Mouse (Mus musculus) embryonic facial prominence, embryonic 14.5 days (tissue): Measurements from ENCODE around the gene Mrtfa. TPM values are rescaled to one million over a fixed set of nuclear protein-coding genes. Genes with fewer than 3 reads are reported as not detected.

ENCODE experiments used
- ATAC-seq: fragments of 200-750 bp; cut with Nextera tagmentation; 2 replicates; pipeline ENCODE4 v1.8.0; 2017; ENCODE audit warnings: low read depth, moderate number of reproducible peaks, moderate TSS enrichment
- DNase-seq: peaks from one replicate; pipeline ENCODE4 v3.0.0-alpha.2; 2015; ENCODE audit warnings: low spot score
- H3K27ac ChIP-seq: fragments of 300-500 bp; sonication (generic); replicated peaks from 2 replicates; pipeline ENCODE4 v1.5.1; 2014; ENCODE audit warnings: low read depth, mild to moderate bottlenecking, low read length, moderate library complexity
- H3K27me3 ChIP-seq: fragments of 300-500 bp; sonication (generic); replicated peaks from 2 replicates; pipeline ENCODE4 v1.6.1; 2014; ENCODE audit warnings: low read length; ENCODE audit not compliant: control insufficient read depth, insufficient read depth
- H3K36me3 ChIP-seq: fragments of 300-500 bp; sonication (generic); 2 replicates; pipeline ENCODE4 v1.6.1; 2014; ENCODE audit warnings: low read length, mixed read lengths; ENCODE audit not compliant: control insufficient read depth, insufficient read depth
- H3K4me1 ChIP-seq: fragments of 300-500 bp; sonication (generic); 2 replicates; pipeline ENCODE4 v1.6.1; 2014; ENCODE audit warnings: antibody characterized with exemption, low read length; ENCODE audit not compliant: control insufficient read depth, insufficient read depth
- H3K4me2 ChIP-seq: fragments of 300-500 bp; sonication (generic); 2 replicates; pipeline ENCODE4 v1.6.1; 2014; ENCODE audit warnings: low read depth, mild to moderate bottlenecking, low read length, moderate library complexity, mixed read lengths
- H3K4me3 ChIP-seq: fragments of 300-500 bp; sonication (generic); 2 replicates; pipeline ENCODE4 v1.5.1; 2014; ENCODE audit warnings: low read depth, mild to moderate bottlenecking, low read length
- H3K9ac ChIP-seq: fragments of 300-500 bp; sonication (generic); 2 replicates; pipeline ENCODE4 v1.6.1; 2014; ENCODE audit warnings: low read depth, mild to moderate bottlenecking, low read length, moderate library complexity, mixed read lengths
- H3K9me3 ChIP-seq: fragments of 300-500 bp; sonication (generic); 2 replicates; pipeline ENCODE4 v1.6.1; 2016; ENCODE audit warnings: low read length; ENCODE audit not compliant: control insufficient read depth
- WGBS: fragments of 180-500 bp; shearing (Covaris S2); extraction: QIAGEN DNeasy Blood & Tissue Kit; methylation state at CpG from one replicate; pipeline ENCODE4 v1.1.7; 2014; 5-methylcytosine and 5-hydroxymethylcytosine counted together
- polyA plus RNA-seq: library from polyadenylated mRNA; unstranded; fragments of >200 nt; fragmentation: Nextera tagmentation; extraction: Ambion mirVana; gene quantifications from 2 replicates; pipeline ENCODE4 v1.2.1, GENCODE M21; 2014

Mrtfa gene
- polyA plus RNA-seq, 1 experiment from 2014 or later, result 28.6 TPM

GRCm38 (mm10) chr15:81159212-81159611 lies 31.3 kb downstream of the Mrtfa start:
- ATAC-seq (no peak), DNase-seq (no peak)
- peaks cover 11% of the 10 kb centered on the region; the same call in 1 of the 2 replicates for H3K4me1 ChIP-seq
- H3K36me3 ChIP-seq, result no peaks in the 10 kb centered on the region
- H3K9ac ChIP-seq, result no peak overlapping the region
- H3K27me3 ChIP-seq, result no peaks in the 10 kb centered on the region
- WGBS, result 72% methylated on average over 7 of the region's 7 CpGs
- H3K4me3 ChIP-seq, result no peak overlapping the region
- no peaks in the 10 kb centered on the region for H3K9me3 ChIP-seq
- no peak overlapping the region for H3K4me2 ChIP-seq
- no peak overlapping the region for H3K27ac ChIP-seq

GRCm38 (mm10) chr15:81158517-81159120 lies 31.9 kb downstream of the Mrtfa start:
- H3K27ac ChIP-seq, result no peak overlapping the region
- DNase-seq, result no peak
- no peak for ATAC-seq
- H3K27me3 ChIP-seq, result no peaks in the 10 kb centered on the region
- no peak overlapping the region for H3K4me3 ChIP-seq
- H3K4me1 ChIP-seq, result peaks cover 11% of the 10 kb centered on the region; the same call in 1 of the 2 replicates
- H3K9me3 ChIP-seq, result no peaks in the 10 kb centered on the region
- no peak overlapping the region for H3K9ac ChIP-seq
- H3K4me2 ChIP-seq, result no peak overlapping the region
- H3K36me3 ChIP-seq, result no peaks in the 10 kb centered on the region
- WGBS, result 74% methylated on average over 7 of the region's 7 CpGs

- no peak overlapping the region for H3K9ac ChIP-seq
- DNase-seq, result no peak
Observed at GRCm38 (mm10) chr15:81156453-81156852, 34.1 kb downstream of the Mrtfa start.

GRCm38 (mm10) chr15:81155845-81156244 lies 34.7 kb downstream of the Mrtfa start:
- H3K9me3 ChIP-seq, result no peaks in the 10 kb centered on the region
- H3K36me3 ChIP-seq, result no peaks in the 10 kb centered on the region
- no peak overlapping the region for H3K9ac ChIP-seq
- no peak overlapping the region for H3K4me2 ChIP-seq
- no peak overlapping the region for H3K4me3 ChIP-seq
- WGBS, result 100% methylated on average over 3 of the region's 3 CpGs
- no peak for ATAC-seq
- no peak for DNase-seq
- peaks cover 11% of the 10 kb centered on the region; the same call in 1 of the 2 replicates for H3K4me1 ChIP-seq
- no peaks in the 10 kb centered on the region for H3K27me3 ChIP-seq
- H3K27ac ChIP-seq, result no peak overlapping the region

More at GRCm38 (mm10) chr15:81156453-81156852, 34.1 kb downstream of the Mrtfa start:
- no peak overlapping the region for H3K4me3 ChIP-seq
- no peaks in the 10 kb centered on the region for H3K9me3 ChIP-seq
- H3K27me3 ChIP-seq, result no peaks in the 10 kb centered on the region
- no peak overlapping the region for H3K27ac ChIP-seq
- no peak for ATAC-seq
- H3K4me2 ChIP-seq, result no peak overlapping the region
- 83% methylated on average over 2 of the region's 2 CpGs for WGBS
- peaks cover 11% of the 10 kb centered on the region; the same call in 1 of the 2 replicates for H3K4me1 ChIP-seq
- H3K36me3 ChIP-seq, result no peaks in the 10 kb centered on the region

GRCm38 (mm10) chr15:81154846-81155624 lies 35.5 kb downstream of the Mrtfa start:
- H3K9me3 ChIP-seq, result no peaks in the 10 kb centered on the region
- H3K9ac ChIP-seq, result no peak overlapping the region
- H3K4me2 ChIP-seq, result no peak overlapping the region
- H3K4me3 ChIP-seq, result no peak overlapping the region
- peaks cover 8% of the 10 kb centered on the region; the same call in 1 of the 2 replicates for H3K4me1 ChIP-seq
- no peak for ATAC-seq
- no peak for DNase-seq
- no peak overlapping the region; the same call in 1 of the 2 replicates for H3K27ac ChIP-seq
- WGBS, result 63% methylated on average over 2 of the region's 2 CpGs
- no peaks in the 10 kb centered on the region for H3K27me3 ChIP-seq
- H3K36me3 ChIP-seq, result no peaks in the 10 kb centered on the region

GRCm38 (mm10) chr15:81141956-81142576 lies 48.5 kb downstream of the Mrtfa start:
- Histone ChIP-seq H3K4me2 (no peak overlapping the region), H3K27ac (no peak overlapping the region), H3K36me3 (no peaks in the 10 kb centered on the region), H3K9me3 (no peaks in the 10 kb centered on the region), H3K4me1 (peaks cover 9% of the 10 kb centered on the region), H3K9ac (no peak overlapping the region), H3K4me3 (no peak overlapping the region), H3K27me3 (no peaks in the 10 kb centered on the region)
- DNase-seq (no peak), ATAC-seq (no peak)
- 73% methylated on average over 11 of the region's 11 CpGs for WGBS

- DNase-seq, result no peak
Observed at GRCm38 (mm10) chr15:81140004-81140403, 50.6 kb downstream of the Mrtfa start.

GRCm38 (mm10) chr15:81137298-81137697 lies 53.3 kb downstream of the Mrtfa start:
- H3K4me2 ChIP-seq, result peak overlapping the region; percentile 32
- H3K27ac ChIP-seq, result peak overlapping the region; percentile 74

More at GRCm38 (mm10) chr15:81140004-81140403, 50.6 kb downstream of the Mrtfa start:
- WGBS, result 82% methylated on average over 5 of the region's 5 CpGs
- Histone ChIP-seq H3K4me3 (no peak overlapping the region), H3K27ac (no peak overlapping the region), H3K9ac (no peak overlapping the region), H3K4me1 (peaks cover 10% of the 10 kb centered on the region), H3K4me2 (no peak overlapping the region), H3K36me3 (no peaks in the 10 kb centered on the region), H3K9me3 (no peaks in the 10 kb centered on the region), H3K27me3 (no peaks in the 10 kb centered on the region)
- no peak for ATAC-seq

More at GRCm38 (mm10) chr15:81137298-81137697, 53.3 kb downstream of the Mrtfa start:
- WGBS, result 14% methylated on average over 6 of the region's 6 CpGs
- H3K27me3 ChIP-seq, result no peaks in the 10 kb centered on the region
- DNase-seq (peak; percentile 81), ATAC-seq (peak; percentile 74; the same call in 1 of the 2 replicates)
- H3K9ac ChIP-seq, result peak overlapping the region; percentile 17; the same call in 1 of the 2 replicates
- no peak overlapping the region for H3K4me3 ChIP-seq
- H3K36me3 ChIP-seq, result no peaks in the 10 kb centered on the region
- H3K9me3 ChIP-seq, result no peaks in the 10 kb centered on the region
- H3K4me1 ChIP-seq, result peaks cover 10% of the 10 kb centered on the region
